Mouse (Mus musculus) embryo, embryonic 10 days (tissue): ENCODE measurements around the gene Zfyve27.

Experiments used
- DNase-seq: peaks from one replicate; pipeline ENCODE4 v3.0.0-alpha.2; 2015; ENCODE audit warnings: low spot score

Zfyve27 gene

DNA sequence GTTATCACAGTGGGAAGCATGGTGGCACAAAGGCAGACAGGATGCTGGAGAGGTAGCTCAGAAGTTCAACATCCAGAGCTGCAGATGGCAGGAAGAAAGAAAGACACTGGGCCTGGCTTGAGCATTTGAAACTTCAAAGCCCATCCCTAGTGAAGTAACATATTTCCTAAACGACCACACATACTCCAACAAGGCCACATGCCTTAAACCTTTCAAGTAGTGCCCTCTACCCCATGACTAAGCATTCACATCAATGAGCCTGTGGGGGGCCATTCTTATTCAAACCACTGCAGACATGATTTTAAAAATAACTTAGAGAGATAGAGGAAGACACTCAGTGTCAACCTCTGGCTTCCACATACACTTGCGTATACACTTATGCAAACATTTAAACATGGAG is 21.0 kb upstream of the Zfyve27 start:
- DNase-seq, result no peak

DNA sequence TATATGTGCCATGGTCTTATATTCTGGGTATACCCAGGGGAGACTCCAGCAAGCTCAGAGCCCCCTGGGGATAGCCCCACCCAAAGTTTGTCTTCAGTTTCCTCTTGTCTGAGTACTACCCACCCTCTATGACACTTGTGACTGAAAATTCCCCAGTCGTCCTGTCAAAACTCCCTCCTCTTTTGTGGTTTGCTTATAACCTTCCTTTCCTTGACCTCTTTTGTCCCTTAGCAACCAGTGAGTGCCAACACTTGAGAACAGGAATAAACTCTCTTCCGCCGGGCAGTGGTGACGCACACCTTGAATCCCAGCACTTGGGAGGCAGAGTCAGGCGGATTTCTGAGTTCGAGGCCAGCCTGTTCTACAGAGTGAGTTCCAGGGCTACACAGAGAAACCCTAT is 19.7 kb upstream of the Zfyve27 start:
- DNase-seq, result no peak

DNA sequence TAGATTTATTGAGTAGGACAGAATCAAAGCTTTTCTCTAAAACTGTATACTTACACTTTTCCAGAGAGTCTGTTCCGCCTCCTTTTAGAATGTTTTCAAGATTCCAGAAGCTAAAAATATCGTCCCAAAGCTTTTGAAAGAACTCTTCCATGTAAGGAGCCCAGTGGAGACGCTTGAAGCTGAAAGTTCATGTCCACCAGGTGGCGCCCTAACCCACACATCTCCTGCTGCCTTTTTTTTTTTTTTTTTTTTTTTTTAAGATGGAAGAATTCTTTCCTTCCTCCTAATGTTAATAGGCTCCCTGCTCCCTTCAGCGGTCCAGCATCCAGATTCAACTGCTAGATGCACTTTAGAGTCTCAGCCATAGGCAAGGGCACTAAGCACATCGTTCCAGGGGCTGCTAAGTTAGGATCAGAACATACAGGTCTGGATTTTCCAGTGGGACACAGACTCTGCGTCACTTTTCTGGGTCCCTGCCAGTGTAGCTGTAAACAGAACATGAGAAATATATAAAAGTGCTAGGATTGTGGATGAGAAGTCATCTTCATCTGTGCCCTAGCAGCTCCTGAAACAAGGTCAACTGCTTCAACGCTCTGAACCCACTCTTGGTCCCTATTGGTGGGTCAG is 19.1 kb upstream of the Zfyve27 start:
- peak; percentile 90 for DNase-seq

- no peak for DNase-seq
Observed at GRCm38 (mm10) chr19:42145210-42145609, 18.5 kb upstream of the Zfyve27 start.

DNA sequence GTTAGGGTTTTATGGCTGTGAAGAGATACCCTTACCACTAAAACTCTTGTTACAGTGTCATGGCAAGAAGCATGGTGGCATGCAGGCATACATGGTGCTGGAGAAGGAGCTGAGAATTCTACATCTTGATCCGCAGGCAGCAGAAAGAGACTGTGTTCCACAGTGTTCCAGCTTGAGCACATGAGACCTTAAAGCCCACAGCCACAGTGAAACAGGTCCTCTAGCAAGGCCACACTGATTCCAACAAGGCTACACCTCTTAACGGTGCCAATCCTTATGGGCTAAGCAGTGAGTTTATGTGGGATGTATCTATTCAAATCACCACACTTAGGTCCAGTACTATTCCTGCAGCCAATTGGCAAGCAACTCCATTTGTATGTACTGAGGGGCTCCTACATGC is 18.0 kb upstream of the Zfyve27 start:
- DNase-seq, result no peak

GRCm38 (mm10) chr19:42146276-42147010 is 17.3 kb upstream of the Zfyve27 start:
- no peak for DNase-seq

DNA sequence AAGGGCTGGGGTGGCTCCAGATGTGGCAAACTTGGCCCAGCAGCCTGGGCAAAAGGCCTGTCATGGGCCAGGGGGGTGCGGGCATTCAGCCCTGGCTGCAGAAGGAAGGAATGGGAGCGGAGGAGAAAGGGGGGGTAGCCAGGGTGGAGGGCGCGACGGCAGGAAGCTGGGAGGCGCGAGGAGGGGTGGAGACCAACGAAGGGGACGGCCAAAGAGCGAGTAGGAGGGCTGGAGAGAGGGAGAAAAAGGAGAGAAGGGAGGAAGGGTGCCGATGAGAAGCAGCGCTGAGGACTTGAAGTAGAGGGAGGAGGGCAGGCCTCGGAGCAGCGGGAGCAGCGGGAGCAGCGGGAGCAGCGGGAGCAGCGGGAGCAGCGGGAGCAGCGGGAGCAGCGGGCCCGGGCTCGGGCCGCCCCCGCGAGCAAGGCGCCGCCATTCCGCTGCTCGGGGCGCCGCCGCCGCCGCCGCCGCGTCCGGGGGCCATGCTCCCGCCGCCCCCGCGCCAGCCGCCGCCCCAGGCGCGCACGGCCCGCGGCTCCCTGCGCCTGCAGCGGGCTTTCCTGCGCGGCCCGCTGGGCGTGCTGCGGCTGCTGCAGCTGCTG is 16.5 kb upstream of the Zfyve27 start, which contains the start of gene Marveld1:
Marveld1 (plus strand) TSS at position 231 of the 599 bp plus-strand sequence.
- peak; percentile 74 for DNase-seq

DNA sequence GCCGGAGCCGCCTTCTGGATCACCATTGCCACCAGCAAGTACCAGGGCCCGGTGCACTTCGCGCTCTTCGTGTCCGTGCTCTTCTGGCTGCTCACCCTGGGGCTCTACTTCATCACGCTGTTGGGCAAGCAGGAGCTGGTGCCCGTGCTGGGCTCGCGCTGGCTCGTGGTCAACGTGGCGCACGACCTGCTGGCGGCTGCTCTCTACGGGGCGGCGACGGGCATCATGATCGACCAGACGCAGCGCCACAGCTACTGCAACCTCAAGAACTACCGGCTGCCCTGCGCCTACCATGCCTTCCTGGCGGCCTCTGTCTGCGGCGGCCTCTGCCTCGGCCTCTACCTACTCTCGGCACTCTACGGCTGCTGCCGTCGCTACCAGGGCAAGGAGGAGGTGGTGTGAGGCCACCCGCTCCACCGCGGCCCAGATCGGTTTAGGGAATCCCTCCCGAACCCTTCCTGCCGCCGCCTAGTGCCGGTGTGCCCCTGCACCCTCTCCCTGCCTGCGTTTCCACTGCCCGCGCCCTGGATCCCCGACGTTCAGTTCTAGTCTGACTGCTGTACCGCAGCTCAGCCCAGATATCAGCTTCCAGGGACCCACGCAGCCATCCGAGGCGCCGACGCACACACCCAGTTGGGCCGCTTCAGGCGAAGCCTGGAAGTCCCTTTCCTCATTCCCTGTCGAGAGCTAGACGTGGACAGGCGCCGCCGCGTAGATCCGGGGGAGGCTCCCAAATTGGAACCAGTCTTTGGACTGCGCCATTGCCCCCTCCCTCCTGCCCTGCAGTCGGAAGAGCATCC is 15.8 kb upstream of the Zfyve27 start:
- DNase-seq, result peak; percentile 64

- DNase-seq, result no peak
Observed at GRCm38 (mm10) chr19:42148569-42148860, 15.2 kb upstream of the Zfyve27 start.

GRCm38 (mm10) chr19:42151990-42152389 is 11.8 kb upstream of the Zfyve27 start:
- peak; percentile 82 for DNase-seq

- no peak for DNase-seq
Observed at GRCm38 (mm10) chr19:42157493-42158237, 6.1 kb upstream of the Zfyve27 start.

GRCm38 (mm10) chr19:42158246-42159017 is 5.3 kb upstream of the Zfyve27 start:
- no peak for DNase-seq

DNA sequence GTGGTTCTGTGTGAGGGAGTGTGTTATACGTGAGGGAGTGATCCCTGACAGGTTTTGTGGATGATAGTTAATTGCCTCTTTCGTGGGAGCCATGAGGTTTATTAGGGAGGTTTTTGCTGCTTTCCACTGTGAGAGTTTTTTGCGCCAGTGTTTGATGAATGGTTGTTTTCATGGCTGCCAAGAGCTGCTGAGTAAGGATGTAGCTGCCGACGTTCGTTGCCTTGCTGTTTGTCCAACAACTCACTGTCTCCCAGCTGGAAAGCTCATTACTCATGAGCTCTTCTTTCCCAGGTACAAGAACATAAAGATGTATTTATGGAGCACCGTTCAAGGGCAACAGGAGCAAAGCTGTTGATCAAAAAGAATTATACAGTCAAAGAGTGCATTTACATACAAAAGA is 437 bp downstream of the Zfyve27 start:
- DNase-seq, result no peak

DNA sequence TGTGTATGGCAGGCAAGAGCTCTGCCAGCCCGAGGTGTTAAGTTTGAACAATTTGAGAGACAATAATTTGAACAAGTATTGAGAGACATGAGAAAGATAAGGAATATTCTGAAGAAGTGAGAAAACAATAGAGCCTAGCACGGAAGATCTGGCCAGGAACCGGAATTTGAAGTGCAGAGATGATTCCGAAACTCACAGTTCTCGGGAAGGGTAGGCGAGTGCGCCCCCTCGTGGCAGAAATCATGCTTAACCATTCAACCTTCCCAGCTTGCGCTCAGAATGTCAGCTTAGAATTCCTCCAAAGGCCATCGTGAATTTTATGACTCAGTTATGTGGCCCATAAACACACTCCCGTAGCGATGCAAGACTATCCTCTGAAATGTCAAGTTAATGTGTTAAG is 2.4 kb downstream of the Zfyve27 start:
- peak; percentile 93 for DNase-seq

DNA sequence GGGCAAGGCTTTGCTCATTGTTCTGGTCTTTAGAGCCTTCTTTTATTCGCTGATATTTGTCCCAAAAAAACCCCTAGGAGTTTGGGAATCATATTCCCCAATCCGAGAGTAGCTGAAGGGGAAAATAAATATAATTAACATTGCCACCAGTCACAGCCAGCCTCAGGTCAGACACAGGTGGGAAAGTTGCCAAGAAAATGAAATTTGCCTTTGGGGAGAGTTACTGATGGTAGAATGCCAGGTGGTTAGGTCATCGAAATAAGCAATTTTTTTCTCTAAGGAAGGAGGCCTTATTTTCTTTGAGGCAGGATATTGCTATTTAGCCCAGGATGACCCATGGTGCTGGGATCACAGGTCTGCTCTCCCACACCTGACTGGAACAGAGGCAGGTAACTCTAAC is 3.0 kb downstream of the Zfyve27 start:
- no peak for DNase-seq

DNA sequence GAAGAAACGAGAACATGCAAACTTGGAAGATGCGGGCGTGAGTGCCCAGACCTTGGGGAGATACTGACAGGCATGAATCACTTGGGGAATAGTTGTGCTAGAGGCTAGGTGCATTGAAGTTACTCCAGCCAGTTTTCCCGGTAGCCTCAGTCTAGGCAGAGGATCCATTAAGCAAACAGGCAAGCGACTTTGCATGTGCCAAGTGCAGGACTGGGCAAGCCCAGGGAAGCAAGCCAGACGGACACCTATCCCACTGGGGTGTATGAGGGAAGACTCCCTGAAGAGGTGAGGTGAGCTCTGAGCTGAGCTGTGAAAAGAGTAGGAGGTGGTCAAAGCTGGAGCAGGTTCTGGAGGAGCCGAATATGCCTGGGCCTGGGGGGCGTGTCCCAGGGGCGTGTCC is 3.7 kb downstream of the Zfyve27 start:
- DNase-seq, result no peak

DNA sequence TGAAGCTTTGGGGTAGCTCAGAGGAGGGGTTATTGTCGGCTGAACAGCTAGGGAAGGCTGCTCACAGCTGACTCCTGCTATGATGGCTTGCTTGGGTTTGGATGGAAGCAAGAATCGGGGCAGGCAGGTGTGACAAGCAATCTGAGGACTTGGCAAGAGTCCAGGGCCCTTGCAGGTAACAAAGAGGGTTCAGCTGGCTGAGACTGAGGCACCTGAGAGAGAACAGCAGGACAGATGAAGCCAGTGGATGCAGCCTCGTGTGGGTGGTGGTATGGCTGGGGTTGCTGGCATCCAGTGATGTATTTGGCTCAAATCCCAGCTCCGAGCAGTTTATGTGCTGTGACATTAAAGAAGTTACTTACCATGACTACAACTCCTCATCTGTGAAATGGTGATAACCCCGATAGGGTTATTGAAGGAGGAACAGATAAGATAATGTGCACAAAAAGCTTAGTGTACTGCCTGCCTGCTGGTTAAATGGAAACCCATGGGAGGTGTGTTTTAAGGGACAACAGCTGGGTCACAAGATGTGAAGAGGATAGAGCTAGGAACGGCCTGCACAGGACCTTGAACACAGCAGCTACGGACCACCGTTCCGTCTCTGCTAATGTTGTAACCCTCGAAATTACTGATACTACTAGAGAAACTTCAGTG is 5.7 kb downstream of the Zfyve27 start:
- DNase-seq, result no peak

- DNase-seq, result peak; percentile 97
Observed at GRCm38 (mm10) chr19:42170025-42170969, 6.5 kb downstream of the Zfyve27 start.

GRCm38 (mm10) chr19:42176841-42177240 is 13.1 kb downstream of the Zfyve27 start:
- no peak for DNase-seq

DNA sequence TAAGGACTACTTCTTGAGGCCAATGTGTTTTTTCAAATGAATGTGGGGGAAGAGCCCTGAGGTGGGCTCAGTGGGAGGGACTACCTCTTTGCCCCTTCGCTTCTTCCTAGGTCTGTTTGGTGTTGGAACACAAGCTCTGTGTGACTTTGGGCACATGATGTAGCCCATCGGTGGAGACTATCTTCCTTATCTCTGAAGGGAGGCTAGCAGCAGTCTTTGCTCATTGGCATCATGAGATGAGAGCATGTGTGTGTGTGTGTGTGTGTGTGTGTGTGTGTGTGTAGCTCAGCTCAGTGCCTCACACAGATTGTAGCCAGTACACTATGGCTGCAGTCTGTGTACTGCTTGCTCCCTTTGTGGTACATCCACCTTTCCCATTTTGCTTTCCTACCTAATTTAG is 13.7 kb downstream of the Zfyve27 start:
- no peak for DNase-seq
